Mouse (Mus musculus) neutrophil, adult 83 days (primary cell): ENCODE measurements around the gene Gng11. TPM values are rescaled to one million over a fixed set of nuclear protein-coding genes. Genes with fewer than 3 reads are reported as not detected.

ENCODE experiments used
- total RNA-seq, 2 experiments: library from RNA; stranded (reverse); gene quantifications; one replicate each; pipeline ENCODE4 v1.2.4; 2023

The Gng11 gene
- 1 to 10 TPM; 1.0 to 1.4 TPM for total RNA-seq

DNA sequence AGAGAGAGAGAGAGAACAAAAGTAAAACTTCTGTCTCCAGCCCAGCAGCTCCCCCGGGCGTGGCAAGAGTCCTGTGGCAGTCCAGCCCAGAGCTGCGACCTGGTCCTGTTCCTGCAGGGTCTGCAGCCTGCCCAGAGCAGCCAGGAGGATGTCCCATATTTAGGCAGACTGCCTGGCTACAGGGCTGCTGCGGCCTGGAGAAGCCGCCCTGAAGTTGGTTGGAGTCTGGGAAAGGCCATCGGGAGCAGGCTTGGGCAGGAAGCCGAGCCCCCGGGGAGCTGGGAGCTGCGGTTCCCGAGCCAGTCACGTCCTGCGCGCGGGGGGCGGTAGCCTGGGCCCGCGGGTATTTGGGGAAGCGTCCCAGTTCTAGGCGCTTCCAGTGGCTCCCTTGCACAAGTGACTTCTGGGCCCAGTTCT, at the start of gene Gng11:
Gene Gng11, plus strand, starts transcription at position 15 of the 417 bp plus-strand sequence.

DNA sequence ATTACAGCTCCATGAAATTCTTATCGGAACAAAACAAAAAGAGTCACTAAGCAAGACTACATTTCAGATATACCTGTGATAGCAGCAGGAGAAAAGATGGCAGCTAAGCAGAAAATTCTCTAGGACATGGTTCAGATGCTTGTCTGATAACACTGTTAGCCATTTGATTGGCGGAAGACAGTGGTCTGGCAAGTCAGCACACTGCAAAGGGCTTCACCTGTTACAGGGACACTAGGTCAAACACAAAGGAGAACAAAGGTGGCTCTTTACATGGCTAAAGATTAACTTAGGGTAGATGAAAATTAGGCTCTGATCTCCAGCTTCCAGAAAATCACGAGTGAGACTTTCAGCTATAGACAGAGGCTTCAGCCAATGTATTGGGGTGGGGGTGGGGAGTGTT, 15.0 kb upstream of the Gng11 start, which contains the start of gene Tfpi2:
Gene Tfpi2, minus strand, starts transcription at position 170 of the 400 bp plus-strand sequence.

GRCm38 (mm10) chr6:3993492-3993891, 10.2 kb upstream of the Gng11 start, which contains the start of gene Gngt1:
Gene Gngt1, plus strand, starts transcription at chr6:3993792.

Other genes with a start within 250 kb of the Gng11 start
- gene Calcr, start 239.2 kb upstream of the Gng11 start, total RNA-seq, result not detected
- under 1 TPM; 0.35 to 0.81 TPM for gene Tfpi2, start 15.0 kb upstream of the Gng11 start, total RNA-seq
- not detected for gene Gngt1, start 10.1 kb upstream of the Gng11 start, total RNA-seq
- gene Bet1, start 83.1 kb downstream of the Gng11 start, total RNA-seq, result 10 to 100 TPM; 13.5 to 16.1 TPM